Mouse (Mus musculus) induced T-regulatory cell, adult 2 months (primary cell): ENCODE measurements at regions not wholly inside any gene's neighbourhood (a gene's known extent, or its start where the extent isn't known, plus 50 kb on each side); places are given as distances from the start of the nearest gene placed in this dataset.

Source experiments
- DNase-seq: peaks from one replicate; pipeline ENCODE4 v3.0.0-alpha.2; 2012; ENCODE audit warnings: low read depth

- DNase-seq: no peak
Measured at GRCm38 (mm10) chr14:99366281-99366987, 67.9 kb downstream of the Klf5 start.

- DNase-seq: no peak
Measured at GRCm38 (mm10) chr14:99366996-99367555, 68.6 kb downstream of the Klf5 start.

GRCm38 (mm10) chr14:99369366-99369765 lies 70.9 kb downstream of the Klf5 start:
- no peak for DNase-seq

DNA sequence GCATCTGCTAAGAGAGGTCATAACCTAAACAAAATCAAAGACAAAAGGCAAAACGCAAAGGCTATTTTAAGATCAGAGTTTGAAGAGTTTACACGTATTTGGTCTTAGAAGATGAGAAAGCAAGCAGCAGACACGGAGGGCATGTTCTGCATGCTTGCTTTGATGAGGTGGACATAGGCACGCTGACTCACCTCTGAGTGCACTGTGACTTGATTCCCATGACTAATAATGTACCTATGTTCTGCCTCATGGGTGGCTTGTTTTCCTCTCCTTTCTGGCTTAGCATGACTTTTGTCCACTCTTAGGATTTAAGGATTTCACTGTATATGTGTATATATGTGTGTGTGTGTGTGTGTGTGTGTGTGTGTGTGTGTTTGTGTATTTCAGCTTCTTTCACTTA lies 75.2 kb downstream of the Klf5 start:
- no peak for DNase-seq

DNA sequence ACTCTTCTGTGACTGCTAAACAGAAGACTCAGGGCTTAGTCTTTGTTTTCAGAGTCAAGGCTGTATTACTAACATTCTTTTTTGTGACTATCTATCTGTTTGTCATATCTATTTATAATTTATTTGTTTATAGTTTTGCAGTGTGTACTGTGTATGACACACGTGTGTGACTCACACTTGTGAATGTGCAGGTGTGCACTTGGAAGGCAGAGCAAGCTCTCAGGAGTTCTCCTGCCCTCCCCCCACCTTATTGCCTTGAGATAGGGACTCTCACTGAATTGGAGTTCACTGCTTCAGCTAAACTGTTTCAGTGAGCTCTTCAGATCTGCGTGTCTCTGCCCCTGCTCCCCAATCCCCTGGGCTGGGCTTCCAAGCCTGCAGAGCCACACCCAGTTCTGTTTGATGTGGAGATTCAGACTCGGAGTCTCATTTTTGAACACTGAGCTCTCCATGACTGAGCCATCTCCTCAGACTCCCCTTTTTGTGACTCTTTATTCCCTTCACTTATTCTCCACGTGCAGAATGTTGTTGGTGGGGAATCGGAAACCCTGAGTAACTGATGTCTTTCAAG lies 76.6 kb downstream of the Klf5 start:
- no peak for DNase-seq

- DNase-seq: no peak
Measured at GRCm38 (mm10) chr14:99376652-99377502, 78.4 kb downstream of the Klf5 start.

- no peak for DNase-seq
Measured at GRCm38 (mm10) chr14:99381262-99382017, 82.9 kb downstream of the Klf5 start.

DNA sequence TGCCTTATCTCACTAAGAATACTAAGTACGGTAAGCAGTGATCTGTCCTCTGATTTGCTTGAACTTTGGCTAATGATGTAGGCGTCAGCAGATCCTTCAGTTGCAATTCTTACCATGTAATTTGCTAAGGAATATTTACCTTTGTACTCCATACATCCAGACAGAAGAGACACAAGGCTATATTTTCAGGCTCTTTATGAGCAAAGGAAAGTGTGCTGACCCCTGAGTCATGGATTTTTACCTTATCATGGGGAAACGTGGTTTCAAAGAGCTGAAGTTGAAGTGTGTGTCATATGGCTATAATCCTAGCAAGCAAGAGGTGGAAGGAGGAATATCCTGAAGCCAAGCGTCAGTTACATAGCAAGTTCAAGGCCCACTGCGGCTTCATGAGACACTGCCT lies 83.6 kb downstream of the Klf5 start:
- DNase-seq: no peak

GRCm38 (mm10) chr14:99383170-99383569 lies 84.7 kb downstream of the Klf5 start:
- DNase-seq: no peak

GRCm38 (mm10) chr14:99387581-99387980 lies 89.1 kb downstream of the Klf5 start:
- DNase-seq: no peak

DNA sequence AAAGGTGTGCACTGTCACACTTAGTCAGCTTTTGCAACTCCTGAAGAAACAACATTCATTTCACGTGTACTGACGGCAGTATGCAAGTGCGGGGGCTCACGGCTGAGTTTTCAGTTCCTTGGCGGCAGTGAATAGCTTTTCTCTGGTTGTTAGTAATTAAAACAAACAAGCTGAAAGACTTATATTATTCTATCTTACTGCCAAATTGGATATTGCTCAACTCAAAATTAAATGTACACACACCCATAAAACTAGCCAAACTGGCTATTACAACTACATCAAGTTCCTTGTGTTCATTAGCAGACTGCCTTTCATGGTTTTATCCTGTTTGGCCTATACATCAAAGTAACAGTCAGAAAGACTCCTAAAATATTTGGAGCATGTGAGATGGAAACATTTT lies 90.8 kb downstream of the Klf5 start:
- no peak for DNase-seq

- DNase-seq: no peak
Measured at GRCm38 (mm10) chr14:99391700-99392099, 93.2 kb downstream of the Klf5 start.

GRCm38 (mm10) chr14:99392813-99393212 lies 94.3 kb downstream of the Klf5 start:
- no peak for DNase-seq

DNA sequence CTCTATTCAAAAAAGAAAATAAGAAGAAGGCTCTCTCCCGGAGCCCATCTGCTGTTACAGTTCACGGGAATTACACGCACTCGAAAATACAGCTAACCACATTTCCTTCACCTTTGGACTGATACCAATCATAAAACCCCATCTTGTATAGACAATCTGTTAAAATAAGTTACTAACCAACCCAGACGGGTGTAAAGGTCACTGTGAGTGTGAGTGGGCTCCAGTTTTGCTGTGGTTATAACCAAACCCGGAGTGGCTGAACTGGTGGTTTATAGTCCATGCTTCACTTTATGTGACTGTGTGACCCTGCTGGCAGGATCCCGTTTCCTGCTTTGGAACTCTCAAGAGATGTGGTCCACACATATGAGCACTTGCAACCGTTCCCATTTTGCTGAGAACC lies 95.1 kb downstream of the Klf5 start:
- DNase-seq: no peak

DNA sequence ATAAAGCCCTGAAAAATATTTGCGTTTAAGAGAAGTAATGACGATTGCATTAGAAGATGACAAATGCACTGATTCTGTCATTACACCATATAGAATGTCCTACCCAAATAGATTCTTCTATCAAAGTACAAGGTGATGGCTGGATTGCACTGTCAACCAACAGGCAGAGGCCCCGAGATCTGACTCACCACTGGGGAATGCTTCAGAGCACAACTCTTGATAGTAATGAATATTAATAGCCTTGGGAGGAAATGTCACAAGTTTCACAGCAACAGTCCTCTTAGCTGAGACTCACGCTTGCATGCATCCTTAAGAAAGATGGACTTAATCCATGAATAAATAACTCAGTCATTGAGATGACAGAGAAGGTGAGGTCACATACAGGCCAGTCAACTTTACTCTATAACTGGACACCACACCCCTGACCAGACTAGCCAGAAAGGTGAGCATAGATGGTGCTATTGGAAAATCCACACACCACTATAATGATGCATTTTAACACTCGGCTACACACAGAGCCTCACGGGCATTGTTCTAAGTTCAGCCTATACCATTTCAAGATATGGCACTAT lies 104.8 kb downstream of the Klf5 start:
- no peak for DNase-seq

- DNase-seq: no peak
Measured at GRCm38 (mm10) chr14:99405228-99405627, 106.7 kb downstream of the Klf5 start.

GRCm38 (mm10) chr14:99411835-99412234 lies 113.3 kb downstream of the Klf5 start:
- no peak for DNase-seq

GRCm38 (mm10) chr14:99416169-99416568 lies 117.7 kb downstream of the Klf5 start:
- no peak for DNase-seq

GRCm38 (mm10) chr14:99418970-99419369 lies 120.5 kb downstream of the Klf5 start:
- DNase-seq: peak; percentile 30

DNA sequence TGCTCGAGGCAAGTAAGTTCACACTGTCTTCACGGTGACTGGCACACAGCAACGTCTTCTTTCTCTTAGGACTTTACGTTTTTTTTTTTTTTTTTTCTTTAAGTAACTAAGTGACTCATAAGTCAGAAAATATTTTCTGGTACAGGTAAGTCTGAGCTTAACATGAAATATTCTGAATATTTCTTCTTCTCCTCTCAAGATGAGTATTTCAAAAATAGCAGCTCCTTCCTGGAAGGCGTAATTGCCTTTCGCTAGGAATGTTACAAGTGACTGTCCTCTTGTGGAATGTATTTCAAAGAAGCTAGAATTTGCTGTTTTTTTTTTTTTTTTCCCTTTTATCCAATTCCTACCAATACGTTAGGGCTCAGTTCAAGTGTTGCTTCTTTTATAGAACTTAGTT lies 124.8 kb downstream of the Klf5 start:
- DNase-seq: no peak

GRCm38 (mm10) chr14:99427049-99427448 lies 128.6 kb downstream of the Klf5 start:
- no peak for DNase-seq

- no peak for DNase-seq
Measured at GRCm38 (mm10) chr14:99430323-99430722, 131.8 kb downstream of the Klf5 start.
